Mouse (Mus musculus) midbrain, embryonic 10.5 days (tissue): ENCODE data around the gene Pxt1. TPM values are rescaled to one million over a fixed set of nuclear protein-coding genes. Genes with fewer than 3 reads are reported as not detected.
A peak's percentile ranks its signal among the peaks of the same experiment; 100 is the strongest.

Experiments
- DNase-seq: peaks from one replicate; pipeline ENCODE4 v3.0.0-alpha.2; 2017; ENCODE audit warnings: low spot score
- H3K27ac ChIP-seq: fragments of 300-500 bp; sonication (generic); replicated peaks from 2 replicates; pipeline ENCODE4 v1.5.1; 2016; ENCODE audit warnings: mild to moderate bottlenecking
- H3K27me3 ChIP-seq: fragments of 300-500 bp; sonication (generic); 2 replicates; pipeline ENCODE4 v1.6.1; 2016; ENCODE audit warnings: low read depth, mild to moderate bottlenecking; ENCODE audit not compliant: poor library complexity, severe bottlenecking
- H3K36me3 ChIP-seq: fragments of 300-500 bp; sonication (generic); 2 replicates; pipeline ENCODE4 v1.6.1; 2016; ENCODE audit warnings: mild to moderate bottlenecking, moderate library complexity
- H3K4me1 ChIP-seq: fragments of 300-500 bp; sonication (generic); 2 replicates; pipeline ENCODE4 v1.6.1; 2016
- H3K4me3 ChIP-seq: fragments of 300-500 bp; sonication (generic); 2 replicates; pipeline ENCODE4 v1.5.1; 2016; ENCODE audit warnings: mild to moderate bottlenecking, moderate library complexity
- H3K9me3 ChIP-seq: fragments of 300-500 bp; sonication (generic); replicated peaks from 2 replicates; pipeline ENCODE4 v1.6.1; 2016; ENCODE audit warnings: mild to moderate bottlenecking
- WGBS: fragments of 180-500 bp; shearing (Covaris S2); methylation state at CpG from one replicate; pipeline ENCODE4 v1.1.7; 2016; 5-methylcytosine and 5-hydroxymethylcytosine counted together
- polyA plus RNA-seq: library from polyadenylated mRNA; unstranded; fragments of >200 nt; fragmentation: Nextera tagmentation; extraction: Ambion mirVana; gene quantifications from 2 replicates; pipeline ENCODE4 v1.2.1, GENCODE M21; 2016

Gene Pxt1
- polyA plus RNA-seq, 1 experiment from 2014 or later = not detected

GRCm38 (mm10) chr17:28924957-28925595, 18.6 kb downstream of the Pxt1 start:
- no peak overlapping the region for H3K27ac ChIP-seq
- 90% methylated on average over 8 of the region's 8 CpGs for WGBS
- H3K27me3 ChIP-seq = no peaks in the 10 kb centered on the region
- no peak overlapping the region for H3K4me3 ChIP-seq
- no peaks in the 10 kb centered on the region for H3K9me3 ChIP-seq
- H3K4me1 ChIP-seq = peaks cover 19% of the 10 kb centered on the region
- H3K36me3 ChIP-seq = no peaks in the 10 kb centered on the region
- no peak for DNase-seq

GRCm38 (mm10) chr17:28922096-28922495, 21.5 kb downstream of the Pxt1 start:
- H3K9me3 ChIP-seq = no peaks in the 10 kb centered on the region
- H3K4me3 ChIP-seq = no peak overlapping the region
- WGBS = 75% methylated on average over 6 of the region's 6 CpGs
- no peaks in the 10 kb centered on the region for H3K27me3 ChIP-seq
- H3K4me1 ChIP-seq = peaks cover 18% of the 10 kb centered on the region
- no peak for DNase-seq
- no peaks in the 10 kb centered on the region for H3K36me3 ChIP-seq
- H3K27ac ChIP-seq = no peak overlapping the region

GRCm38 (mm10) chr17:28921086-28921485, 22.6 kb downstream of the Pxt1 start:
- no peaks in the 10 kb centered on the region for H3K27me3 ChIP-seq
- peaks cover 12% of the 10 kb centered on the region for H3K4me1 ChIP-seq
- no peaks in the 10 kb centered on the region for H3K36me3 ChIP-seq
- DNase-seq = no peak
- 71% methylated on average over 8 of the region's 8 CpGs for WGBS
- no peaks in the 10 kb centered on the region for H3K9me3 ChIP-seq
- no peak overlapping the region for H3K27ac ChIP-seq
- no peak overlapping the region for H3K4me3 ChIP-seq

GRCm38 (mm10) chr17:28916520-28916919, 27.1 kb downstream of the Pxt1 start:
- Histone ChIP-seq H3K4me3 (no peak overlapping the region), H3K4me1 (no peaks in the 10 kb centered on the region), H3K36me3 (no peaks in the 10 kb centered on the region), H3K27me3 (no peaks in the 10 kb centered on the region), H3K9me3 (no peaks in the 10 kb centered on the region), H3K27ac (no peak overlapping the region)
- DNase-seq = no peak
- 88% methylated on average over 1 of the region's 1 CpGs for WGBS

- peaks cover 1% of the 10 kb centered on the region; the same call in 1 of the 2 replicates for H3K4me1 ChIP-seq
- H3K27me3 ChIP-seq = peaks cover 6% of the 10 kb centered on the region
- no peaks in the 10 kb centered on the region for H3K36me3 ChIP-seq
Measured at GRCm38 (mm10) chr17:28915060-28915628, 28.5 kb downstream of the Pxt1 start, which contains the start of gene 4930539E08Rik. TSS of gene 4930539E08Rik (minus strand) at chr17:28915324.

GRCm38 (mm10) chr17:28913940-28914339, 29.7 kb downstream of the Pxt1 start:
- 84% methylated on average over 6 of the region's 6 CpGs for WGBS
- no peak overlapping the region for H3K4me3 ChIP-seq
- peaks cover 18% of the 10 kb centered on the region for H3K27me3 ChIP-seq

More at GRCm38 (mm10) chr17:28915060-28915628, 28.5 kb downstream of the Pxt1 start, which contains the start of gene 4930539E08Rik:
- WGBS = 61% methylated on average over 12 of the region's 12 CpGs
- no peaks in the 10 kb centered on the region for H3K9me3 ChIP-seq
- DNase-seq = no peak
- H3K4me3 ChIP-seq = no peak within 1 kb of the TSS
- no peak within 1 kb of the TSS for H3K27ac ChIP-seq

GRCm38 (mm10) chr17:28913200-28913599, 30.4 kb downstream of the Pxt1 start:
- 82% methylated on average over 5 of the region's 5 CpGs for WGBS
- Histone ChIP-seq H3K27ac (no peak overlapping the region), H3K27me3 (peaks cover 25% of the 10 kb centered on the region), H3K36me3 (no peaks in the 10 kb centered on the region), H3K4me3 (no peak overlapping the region), H3K9me3 (no peaks in the 10 kb centered on the region), H3K4me1 (peaks cover 15% of the 10 kb centered on the region)
- DNase-seq = no peak

More at GRCm38 (mm10) chr17:28913940-28914339, 29.7 kb downstream of the Pxt1 start:
- no peaks in the 10 kb centered on the region for H3K9me3 ChIP-seq
- no peak for DNase-seq
- no peaks in the 10 kb centered on the region for H3K36me3 ChIP-seq
- no peak overlapping the region for H3K27ac ChIP-seq
- peaks cover 13% of the 10 kb centered on the region for H3K4me1 ChIP-seq

- DNase-seq = no peak
- peaks cover 31% of the 10 kb centered on the region for H3K27me3 ChIP-seq
- 18% methylated on average over 7 of the region's 7 CpGs for WGBS
Measured at GRCm38 (mm10) chr17:28910139-28910538, 33.5 kb downstream of the Pxt1 start.

GRCm38 (mm10) chr17:28909252-28909941, 34.2 kb downstream of the Pxt1 start:
- Histone ChIP-seq H3K4me1 (peaks cover 30% of the 10 kb centered on the region), H3K9me3 (no peaks in the 10 kb centered on the region), H3K4me3 (peak overlapping the region; percentile 50), H3K27ac (peak overlapping the region; percentile 64; the same call in 1 of the 2 replicates), H3K36me3 (no peaks in the 10 kb centered on the region), H3K27me3 (peaks cover 31% of the 10 kb centered on the region)
- peak; percentile 68 for DNase-seq
- WGBS = 8% methylated on average over 29 of the region's 29 CpGs

More at GRCm38 (mm10) chr17:28910139-28910538, 33.5 kb downstream of the Pxt1 start:
- H3K4me1 ChIP-seq = peaks cover 23% of the 10 kb centered on the region
- no peaks in the 10 kb centered on the region for H3K9me3 ChIP-seq
- H3K36me3 ChIP-seq = no peaks in the 10 kb centered on the region
- no peak overlapping the region for H3K27ac ChIP-seq
- peak overlapping the region; percentile 50; the same call in 1 of the 2 replicates for H3K4me3 ChIP-seq

GRCm38 (mm10) chr17:28907959-28908358, 35.7 kb downstream of the Pxt1 start:
- no peak overlapping the region for H3K4me3 ChIP-seq
- H3K9me3 ChIP-seq = no peaks in the 10 kb centered on the region
- no peak overlapping the region for H3K27ac ChIP-seq
- DNase-seq = no peak
- peaks cover 34% of the 10 kb centered on the region for H3K4me1 ChIP-seq
- WGBS = 80% methylated on average over 7 of the region's 7 CpGs
- no peaks in the 10 kb centered on the region for H3K36me3 ChIP-seq
- peaks cover 31% of the 10 kb centered on the region for H3K27me3 ChIP-seq

- WGBS = 62% methylated on average over 13 of the region's 13 CpGs
- Histone ChIP-seq H3K36me3 (no peaks in the 10 kb centered on the region), H3K27ac (peak overlapping the region; percentile 3; the same call in 1 of the 2 replicates), H3K27me3 (peaks cover 28% of the 10 kb centered on the region), H3K9me3 (no peaks in the 10 kb centered on the region), H3K4me1 (peaks cover 34% of the 10 kb centered on the region), H3K4me3 (no peak overlapping the region)
- DNase-seq = no peak
Measured at GRCm38 (mm10) chr17:28905377-28905916, 38.2 kb downstream of the Pxt1 start.

GRCm38 (mm10) chr17:28904546-28905376, 38.9 kb downstream of the Pxt1 start:
- 32% methylated on average over 23 of the region's 23 CpGs for WGBS
- peak; percentile 75 for DNase-seq
- Histone ChIP-seq H3K4me1 (peaks cover 31% of the 10 kb centered on the region), H3K27me3 (peaks cover 21% of the 10 kb centered on the region), H3K27ac (peak overlapping the region; percentile 3; the same call in 1 of the 2 replicates), H3K36me3 (no peaks in the 10 kb centered on the region), H3K9me3 (no peaks in the 10 kb centered on the region), H3K4me3 (no peak overlapping the region)
